Mouse (Mus musculus) embryonic facial prominence, embryonic 10.5 days (tissue): Measurements from ENCODE around the gene Dhx37. TPM values are rescaled to one million over a fixed set of nuclear protein-coding genes. Genes with fewer than 3 reads are reported as not detected.
"Not testable (repeated sequence)": the region's sequence is repeated elsewhere in the genome, so short reads cannot be mapped to it uniquely, and the experiment has no call there.

Source experiments
- DNase-seq: peaks from one replicate; pipeline ENCODE4 v3.0.0-alpha.2; 2017; ENCODE audit warnings: low spot score
- H3K27ac ChIP-seq: fragments of 300-500 bp; sonication (generic); replicated peaks from 2 replicates; pipeline ENCODE4 v1.5.1; 2016; ENCODE audit warnings: mild to moderate bottlenecking
- H3K27me3 ChIP-seq: fragments of 300-500 bp; sonication (generic); replicated peaks from 2 replicates; pipeline ENCODE4 v1.6.1; 2016; ENCODE audit warnings: low read depth, mild to moderate bottlenecking; ENCODE audit not compliant: poor library complexity, severe bottlenecking
- H3K36me3 ChIP-seq: fragments of 300-500 bp; sonication (generic); replicated peaks from 2 replicates; pipeline ENCODE4 v1.6.1; 2016; ENCODE audit warnings: mild to moderate bottlenecking, moderate library complexity
- H3K4me1 ChIP-seq: fragments of 300-500 bp; sonication (generic); 2 replicates; pipeline ENCODE4 v1.6.1; 2016
- H3K4me3 ChIP-seq: fragments of 300-500 bp; sonication (generic); 2 replicates; pipeline ENCODE4 v1.5.1; 2016; ENCODE audit warnings: mild to moderate bottlenecking, moderate library complexity
- H3K9me3 ChIP-seq: fragments of 300-500 bp; sonication (generic); 2 replicates; pipeline ENCODE4 v1.6.1; 2016; ENCODE audit warnings: mild to moderate bottlenecking
- WGBS: fragments of 180-500 bp; shearing (Covaris S2); methylation state at CpG from one replicate; pipeline ENCODE4 v1.1.7; 2016; 5-methylcytosine and 5-hydroxymethylcytosine counted together
- polyA plus RNA-seq: library from polyadenylated mRNA; unstranded; fragments of >200 nt; fragmentation: Nextera tagmentation; extraction: Ambion mirVana; gene quantifications from 2 replicates; pipeline ENCODE4 v1.2.1, GENCODE M21; 2016

Gene Dhx37
- polyA plus RNA-seq, 1 experiment from 2014 or later = 24.1 TPM

GRCm38 (mm10) chr5:125416183-125416582, 17.7 kb downstream of the Dhx37 start:
- peaks cover 88% of the 10 kb centered on the region for H3K36me3 ChIP-seq

GRCm38 (mm10) chr5:125413763-125414162, 20.2 kb downstream of the Dhx37 start:
- Histone ChIP-seq H3K4me3 (no peak overlapping the region), H3K36me3 (peaks cover 64% of the 10 kb centered on the region), H3K27me3 (no peaks in the 10 kb centered on the region), H3K9me3 (no peaks in the 10 kb centered on the region), H3K4me1 (peaks cover 12% of the 10 kb centered on the region), H3K27ac (no peak overlapping the region)
- no peak for DNase-seq
- WGBS = 87% methylated on average over 4 of the region's 4 CpGs

More at GRCm38 (mm10) chr5:125416183-125416582, 17.7 kb downstream of the Dhx37 start:
- DNase-seq = no peak
- 92% methylated on average over 8 of the region's 8 CpGs for WGBS
- H3K9me3 ChIP-seq = no peaks in the 10 kb centered on the region
- no peak overlapping the region for H3K4me3 ChIP-seq
- no peak overlapping the region for H3K27ac ChIP-seq
- H3K27me3 ChIP-seq = no peaks in the 10 kb centered on the region
- no peaks in the 10 kb centered on the region for H3K4me1 ChIP-seq

GRCm38 (mm10) chr5:125412536-125412935, 21.4 kb downstream of the Dhx37 start:
- H3K27me3 ChIP-seq, H3K4me3 ChIP-seq, H3K9me3 ChIP-seq, H3K27ac ChIP-seq, DNase-seq: not testable (repeated sequence)
- Histone ChIP-seq H3K36me3 (peaks cover 51% of the 10 kb centered on the region), H3K4me1 (peaks cover 19% of the 10 kb centered on the region)
- WGBS = 90% methylated on average over 8 of the region's 8 CpGs

DNA sequence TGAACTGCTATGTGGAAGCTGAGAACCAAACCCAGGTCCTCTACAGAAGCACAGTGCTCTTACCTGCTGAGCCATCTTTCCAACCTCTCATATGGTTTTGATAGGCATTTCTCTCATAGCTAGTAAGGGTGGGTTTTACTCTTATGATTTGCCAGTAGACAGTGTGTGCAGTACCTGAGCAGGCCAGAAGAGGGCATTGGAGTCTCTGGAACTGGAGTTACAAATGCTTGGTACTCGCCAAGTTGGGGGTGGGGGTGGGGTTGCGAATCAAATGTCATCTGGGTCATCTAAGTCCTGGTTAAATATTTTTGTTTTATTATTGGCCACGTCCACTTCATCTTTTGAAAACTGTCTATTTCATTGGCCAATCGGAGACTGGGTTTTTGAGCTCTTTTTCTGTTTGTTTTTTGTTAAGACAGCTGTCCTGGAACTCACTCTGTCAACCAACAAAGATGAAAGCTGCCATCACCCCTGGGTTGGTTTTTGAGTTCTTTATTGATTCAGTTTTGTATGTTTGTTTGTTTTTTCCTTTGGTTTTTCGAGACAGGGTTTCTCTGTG, 21.9 kb downstream of the Dhx37 start:
- H3K36me3 ChIP-seq = peaks cover 47% of the 10 kb centered on the region
- no peaks in the 10 kb centered on the region for H3K27me3 ChIP-seq
- H3K27ac ChIP-seq = no peak overlapping the region
- peaks cover 24% of the 10 kb centered on the region for H3K4me1 ChIP-seq
- H3K4me3 ChIP-seq = no peak overlapping the region
- DNase-seq = peak; percentile 70
- WGBS = 62% methylated on average over 5 of the region's 5 CpGs
- no peaks in the 10 kb centered on the region for H3K9me3 ChIP-seq

- Histone ChIP-seq H3K4me1 (peaks cover 31% of the 10 kb centered on the region), H3K4me3 (peak overlapping the region; percentile 57), H3K27me3 (no peaks in the 10 kb centered on the region), H3K36me3 (peaks cover 21% of the 10 kb centered on the region), H3K27ac (peak overlapping the region; percentile 73), H3K9me3 (no peaks in the 10 kb centered on the region)
- WGBS = 7% methylated on average over 20 of the region's 20 CpGs
- peak; percentile 76 for DNase-seq
Measured at GRCm38 (mm10) chr5:125409348-125410090, 24.4 kb downstream of the Dhx37 start.

DNA sequence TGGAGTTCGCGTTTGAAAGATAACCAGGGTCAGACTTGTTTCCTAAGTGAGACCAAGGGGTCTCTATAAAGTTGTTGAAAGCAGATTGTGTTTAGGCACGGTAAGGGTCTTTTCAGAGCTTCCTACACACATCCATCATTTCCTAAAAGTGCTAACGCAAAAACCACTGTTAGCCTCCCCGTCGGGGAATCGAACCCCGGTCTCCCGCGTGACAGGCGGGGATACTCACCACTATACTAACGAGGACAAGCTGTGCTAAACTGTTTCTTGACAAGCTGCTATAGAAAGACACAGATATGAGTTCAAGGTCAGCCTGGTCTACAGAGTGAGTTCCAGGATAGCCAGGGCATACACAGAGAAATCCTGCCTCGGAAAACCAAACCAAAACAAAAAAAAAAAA, 25.1 kb downstream of the Dhx37 start:
- H3K4me3 ChIP-seq = peak overlapping the region; percentile 57
- H3K27ac ChIP-seq = peak overlapping the region; percentile 73
- no peaks in the 10 kb centered on the region for H3K9me3 ChIP-seq
- DNase-seq = peak; percentile 92
- WGBS = 1% methylated on average over 13 of the region's 13 CpGs
- peaks cover 32% of the 10 kb centered on the region for H3K4me1 ChIP-seq
- H3K27me3 ChIP-seq = no peaks in the 10 kb centered on the region
- peaks cover 14% of the 10 kb centered on the region for H3K36me3 ChIP-seq

- WGBS = 66% methylated on average over 14 of the region's 14 CpGs
- no peak overlapping the region for H3K27ac ChIP-seq
- H3K4me1 ChIP-seq = peaks cover 37% of the 10 kb centered on the region
- H3K9me3 ChIP-seq = no peaks in the 10 kb centered on the region
- H3K4me3 ChIP-seq = peak overlapping the region; percentile 57
- H3K27me3 ChIP-seq = peaks cover 1% of the 10 kb centered on the region; the same call in 1 of the 2 replicates
- peaks cover 6% of the 10 kb centered on the region for H3K36me3 ChIP-seq
- DNase-seq = peak; percentile 33
Measured at GRCm38 (mm10) chr5:125407910-125408575, 25.9 kb downstream of the Dhx37 start.

DNA sequence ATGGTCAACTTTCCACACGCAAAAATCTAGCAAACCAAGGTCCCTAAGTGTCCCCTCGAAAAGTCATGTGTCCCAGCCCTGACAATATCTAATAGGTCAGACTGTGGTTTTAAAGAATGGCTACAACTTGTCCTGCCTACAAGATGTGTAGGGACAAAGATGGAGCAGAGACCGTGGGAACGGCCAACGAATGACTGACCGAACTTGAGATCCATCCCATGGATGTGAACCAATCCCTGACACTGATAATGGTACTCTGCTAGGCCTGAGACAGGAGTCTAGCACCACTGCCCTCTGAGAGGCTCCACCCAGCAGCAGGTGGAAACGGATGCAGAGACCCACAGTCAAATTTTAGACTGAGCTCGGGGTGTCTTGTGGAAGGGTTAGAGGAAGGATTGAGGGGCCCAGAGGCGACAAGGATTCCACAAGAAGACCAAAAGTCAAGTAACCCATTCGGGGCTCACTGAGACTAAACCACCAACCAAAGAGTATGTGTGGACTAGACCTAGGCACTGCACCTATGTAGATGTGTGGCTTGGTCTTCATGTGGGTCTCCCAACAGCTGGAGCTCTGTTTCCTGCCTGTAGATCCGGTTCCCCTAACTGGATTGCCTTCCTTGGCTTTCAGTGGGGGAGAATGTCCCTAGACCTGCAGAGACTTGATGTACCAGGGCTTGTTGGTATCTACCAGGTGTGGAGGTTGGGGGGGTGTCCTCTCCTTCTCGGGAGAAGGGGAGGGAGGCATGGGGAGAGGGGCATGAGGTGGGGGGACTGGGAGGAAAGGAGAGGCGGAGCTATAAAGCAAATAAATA, 26.7 kb downstream of the Dhx37 start:
- H3K36me3 ChIP-seq = no peaks in the 10 kb centered on the region
- no peak for DNase-seq
- WGBS = 59% methylated on average over 13 of the region's 13 CpGs
- peak overlapping the region; percentile 83 for H3K27ac ChIP-seq
- H3K4me3 ChIP-seq = peak overlapping the region; percentile 76
- H3K9me3 ChIP-seq = no peaks in the 10 kb centered on the region
- peaks cover 43% of the 10 kb centered on the region for H3K4me1 ChIP-seq
- H3K27me3 ChIP-seq = peaks cover 8% of the 10 kb centered on the region; the same call in 1 of the 2 replicates

GRCm38 (mm10) chr5:125406322-125407016, 27.5 kb downstream of the Dhx37 start:
- peak overlapping the region; percentile 76 for H3K4me3 ChIP-seq
- peak; percentile 71 for DNase-seq
- peak overlapping the region; percentile 83 for H3K27ac ChIP-seq
- H3K4me1 ChIP-seq = peaks cover 43% of the 10 kb centered on the region
- 2% methylated on average over 20 of the region's 20 CpGs for WGBS
- H3K36me3 ChIP-seq = no peaks in the 10 kb centered on the region
- peaks cover 13% of the 10 kb centered on the region; the same call in 1 of the 2 replicates for H3K27me3 ChIP-seq
- H3K9me3 ChIP-seq = no peaks in the 10 kb centered on the region

DNA sequence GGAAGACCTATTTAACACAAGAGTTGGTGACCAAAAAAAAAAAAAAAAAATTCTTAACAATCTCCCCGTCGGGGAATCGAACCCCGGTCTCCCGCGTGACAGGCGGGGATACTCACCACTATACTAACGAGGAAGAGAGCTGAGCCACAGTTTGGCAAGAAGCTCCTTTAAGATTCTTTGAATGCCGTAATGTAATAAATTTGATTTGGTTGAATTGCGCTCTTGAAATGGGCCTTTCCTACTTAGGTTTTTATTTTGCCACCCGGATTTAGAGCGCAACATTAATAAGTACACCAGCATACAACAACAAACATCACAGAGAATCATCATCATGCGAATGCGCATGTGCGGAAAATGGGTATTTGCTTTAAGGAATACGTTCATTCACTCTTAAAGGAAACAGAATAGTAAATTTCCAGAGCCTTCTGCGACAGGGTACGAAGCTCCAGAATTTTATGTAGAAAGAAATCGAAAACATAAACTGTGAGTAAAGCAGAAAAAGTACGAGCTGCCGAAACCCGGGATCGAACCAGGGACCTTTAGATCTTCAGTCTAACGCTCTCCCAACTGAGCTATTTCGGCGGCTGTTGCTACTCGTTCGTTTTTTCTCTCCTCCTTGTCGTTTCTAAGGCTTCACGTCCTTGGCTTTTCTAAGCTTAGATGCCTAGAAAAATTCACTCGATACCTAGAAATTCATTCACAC, 28.2 kb downstream of the Dhx37 start:
- peak overlapping the region; percentile 76 for H3K4me3 ChIP-seq
- H3K36me3 ChIP-seq = no peaks in the 10 kb centered on the region
- H3K27me3 ChIP-seq = peaks cover 13% of the 10 kb centered on the region; the same call in 1 of the 2 replicates
- H3K27ac ChIP-seq = peak overlapping the region; percentile 83
- no peaks in the 10 kb centered on the region for H3K9me3 ChIP-seq
- under 1% methylated on average over 31 of the region's 31 CpGs for WGBS
- peak; percentile 89 for DNase-seq
- peaks cover 43% of the 10 kb centered on the region for H3K4me1 ChIP-seq

DNA sequence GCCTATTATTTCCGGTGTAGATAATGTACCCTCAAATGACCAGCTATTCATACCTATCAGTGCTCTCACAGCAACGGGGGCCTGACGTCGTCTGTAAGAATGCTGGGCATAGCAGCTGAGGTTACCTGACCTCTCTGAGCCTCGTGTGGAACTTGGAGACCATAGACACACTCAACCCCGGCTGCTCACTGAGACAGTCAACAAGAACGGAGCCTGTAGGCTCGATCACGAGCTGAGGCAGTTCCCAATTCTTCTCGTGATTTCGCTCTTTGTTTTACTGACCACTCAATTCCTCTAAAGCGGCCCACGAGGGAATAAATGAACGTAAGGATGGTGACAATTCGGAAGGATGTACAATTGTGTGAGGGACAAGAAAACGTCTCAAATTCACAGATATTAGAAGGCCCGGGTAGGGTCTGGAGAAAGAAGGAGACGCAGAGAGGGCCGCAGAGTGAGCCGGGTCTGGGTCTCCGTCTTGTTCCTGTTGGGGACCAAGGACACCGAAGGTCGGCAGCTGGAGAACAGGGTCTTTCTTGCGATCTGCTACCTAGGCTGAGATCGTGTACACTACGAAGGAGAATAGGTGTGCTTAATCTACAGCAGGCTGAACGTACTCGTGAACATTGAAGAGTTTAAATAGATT, 28.9 kb downstream of the Dhx37 start:
- Histone ChIP-seq H3K27ac (peak overlapping the region; percentile 79), H3K4me1 (peaks cover 38% of the 10 kb centered on the region), H3K27me3 (peaks cover 13% of the 10 kb centered on the region; the same call in 1 of the 2 replicates), H3K36me3 (no peaks in the 10 kb centered on the region), H3K9me3 (no peaks in the 10 kb centered on the region), H3K4me3 (peak overlapping the region; percentile 76)
- DNase-seq = peak; percentile 82
- 2% methylated on average over 28 of the region's 28 CpGs for whole genome bisulfite sequencing
